Mouse (Mus musculus) liver, embryonic 14.5 days (tissue): ENCODE measurements around the gene Myh7. TPM values are rescaled to one million over a fixed set of nuclear protein-coding genes. Genes with fewer than 3 reads are reported as not detected.
A peak's percentile ranks its signal among the peaks of the same experiment; 100 is the strongest.

ENCODE experiments used
- ATAC-seq: fragments of 200-750 bp; cut with Nextera tagmentation; 2 replicates; pipeline ENCODE4 v1.8.0; 2017; ENCODE audit warnings: moderate number of reproducible peaks, mild to moderate bottlenecking, moderate library complexity; ENCODE audit not compliant: insufficient read depth
- DNase-seq, 3 experiments: peaks; one replicate each; pipeline ENCODE4 v3.0.0-alpha.2; 2012 to 2013; ENCODE audit warnings: low read depth in 3 of 3, low spot score in 3 of 3
- H3K27ac ChIP-seq: fragments of 300-500 bp; sonication (generic); 2 replicates; pipeline ENCODE4 v1.5.1; 2014; ENCODE audit warnings: moderate library complexity, mild to moderate bottlenecking, control low read depth, inconsistent platforms
- H3K27me3 ChIP-seq: fragments of 300-500 bp; sonication (generic); 2 replicates; pipeline ENCODE4 v1.6.1; 2014; ENCODE audit warnings: mild to moderate bottlenecking, low read length, moderate library complexity; ENCODE audit not compliant: control insufficient read depth, insufficient read depth
- H3K36me3 ChIP-seq: fragments of 300-500 bp; sonication (generic); replicated peaks from 2 replicates; pipeline ENCODE4 v1.6.1; 2014; ENCODE audit warnings: low read depth; ENCODE audit not compliant: control insufficient read depth, insufficient read depth
- H3K4me1 ChIP-seq, 2 experiments: fragments of 200-500 bp in 1 of 2; fragments of 300-500 bp in 1 of 2; sonication (generic) in 1 of 2; replicated peaks; 2 replicates each; pipeline ENCODE4 v1.6.1; 2012 to 2014; ENCODE audit warnings: antibody characterized with exemption in 1 of 2, inconsistent platforms in 1 of 2, low read length in 1 of 2; ENCODE audit not compliant: control insufficient read depth in 2 of 2, insufficient read depth in 2 of 2
- H3K4me2 ChIP-seq: fragments of 300-500 bp; sonication (generic); 2 replicates; pipeline ENCODE4 v1.6.1; 2014; ENCODE audit warnings: low read depth, mild to moderate bottlenecking, control low read depth, moderate library complexity
- H3K4me3 ChIP-seq, 2 experiments: fragments of 200-500 bp in 1 of 2; fragments of 300-500 bp in 1 of 2; sonication (generic) in 1 of 2; 2 replicates each; pipeline ENCODE4 v1.5.1; 2012 to 2014; ENCODE audit warnings: low read depth in 2 of 2, low read length in 2 of 2, mild to moderate bottlenecking in 2 of 2, control low read depth in 1 of 2, inconsistent platforms in 1 of 2, moderate library complexity in 1 of 2; ENCODE audit not compliant: insufficient read depth in 1 of 2
- H3K9ac ChIP-seq: fragments of 300-500 bp; sonication (generic); replicated peaks from 2 replicates; pipeline ENCODE4 v1.6.1; 2014; ENCODE audit warnings: mild to moderate bottlenecking, control low read depth, moderate library complexity
- H3K9me3 ChIP-seq: fragments of 300-500 bp; sonication (generic); 2 replicates; pipeline ENCODE4 v1.6.1; 2016; ENCODE audit warnings: low read length, mixed read lengths; ENCODE audit not compliant: control insufficient read depth
- CTCF ChIP-seq: IDR thresholded peaks from 2 replicates; pipeline ENCODE4 v1.5.1; 2016; ENCODE audit warnings: antibody characterized with exemption, low read depth, control low read depth
- EP300 ChIP-seq: IDR thresholded peaks from 2 replicates; pipeline ENCODE4 v1.6.1; 2016; ENCODE audit warnings: antibody characterized with exemption, low read depth
- WGBS: fragments of 180-500 bp; shearing (Covaris S2); extraction: QIAGEN DNeasy Blood & Tissue Kit; methylation state at CpG from one replicate; pipeline ENCODE4 v1.1.7; 2014; ENCODE audit not compliant: insufficient replicate concordance; 5-methylcytosine and 5-hydroxymethylcytosine counted together
- polyA plus RNA-seq, 2 experiments: library from polyadenylated mRNA; depleted of rRNA in 1 of 2; stranded (reverse) in 1 of 2; unstranded in 1 of 2; fragments of >200 nt; fragmentation: Nextera tagmentation in 1 of 2; extraction: Ambion mirVana in 1 of 2; gene quantifications; 2 replicates each; pipeline versions ENCODE4 v1.2.1 to v1.2.3; 2012 to 2014

The Myh7 gene
- polyA plus RNA-seq, 2 experiments = 0.05 to 0.07 TPM

GRCm38 (mm10) chr14:55011116-55011515 lies 16.7 kb upstream of the Myh7 start:
- Histone ChIP-seq H3K27ac (no peak overlapping the region), H3K27me3 (no peaks in the 10 kb centered on the region), H3K4me3 (no peak overlapping the region), H3K9ac (no peak overlapping the region), H3K36me3 (no peaks in the 10 kb centered on the region), H3K9me3 (no peaks in the 10 kb centered on the region), H3K4me1 (peaks cover 3 to 4% of the 10 kb centered on the region in 2 experiments; a peak in 3 of 4 replicates), H3K4me2 (no peak overlapping the region)
- WGBS = 50% methylated on average over 4 of the region's 4 CpGs
- TF ChIP-seq CTCF (peak; percentile 54), EP300 (no peak)
- ATAC-seq = no peak
- DNase-seq = peak in 2 of 3 experiments; percentile 13 to 29

DNA sequence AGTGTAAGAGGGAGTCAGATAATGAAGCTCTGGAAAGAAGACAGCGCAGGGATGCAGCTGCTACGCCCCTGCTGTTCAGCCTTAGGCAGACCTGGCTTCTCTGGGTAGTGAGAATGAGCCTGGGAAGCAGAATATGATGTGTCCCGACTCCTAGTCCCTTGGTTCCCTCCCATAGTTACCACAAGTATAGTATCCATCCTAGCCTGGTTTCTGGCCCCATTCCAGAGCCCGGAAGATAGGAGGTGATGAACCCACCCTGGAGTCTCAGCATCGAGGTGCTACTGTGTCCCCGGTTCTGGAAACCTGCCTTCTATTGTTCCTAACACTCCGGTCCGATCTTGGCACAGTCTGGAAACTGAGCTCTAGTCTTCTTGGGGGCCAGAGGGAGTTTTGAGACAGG lies 14.0 kb upstream of the Myh7 start:
- Histone ChIP-seq H3K4me3 (no peak overlapping the region), H3K9ac (no peak overlapping the region), H3K4me2 (no peak overlapping the region), H3K27me3 (no peaks in the 10 kb centered on the region), H3K9me3 (no peaks in the 10 kb centered on the region), H3K4me1 (peaks cover 0 to 8% of the 10 kb centered on the region in 2 experiments; a peak in 2 of 4 replicates), H3K27ac (no peak overlapping the region), H3K36me3 (no peaks in the 10 kb centered on the region)
- ATAC-seq = no peak
- DNase-seq = no peak
- 70% methylated on average over 8 of the region's 8 CpGs for WGBS
- TF ChIP-seq CTCF = no peak
- TF ChIP-seq EP300 = no peak

GRCm38 (mm10) chr14:55007120-55007908 lies 12.9 kb upstream of the Myh7 start:
- Histone ChIP-seq H3K4me3 (no peak overlapping the region), H3K9me3 (no peaks in the 10 kb centered on the region), H3K36me3 (no peaks in the 10 kb centered on the region), H3K27ac (no peak overlapping the region), H3K4me1 (peaks cover 0 to 14% of the 10 kb centered on the region in 2 experiments; a peak in 2 of 4 replicates), H3K9ac (no peak overlapping the region), H3K27me3 (no peaks in the 10 kb centered on the region; the same call in 1 of the 2 replicates), H3K4me2 (no peak overlapping the region)
- ATAC-seq = no peak
- TF ChIP-seq CTCF (no peak), EP300 (no peak)
- WGBS = 69% methylated on average over 9 of the region's 9 CpGs
- no peak for DNase-seq

- Histone ChIP-seq H3K4me1 (peaks cover 0 to 14% of the 10 kb centered on the region in 2 experiments; a peak in 2 of 4 replicates), H3K9me3 (no peaks in the 10 kb centered on the region), H3K36me3 (no peaks in the 10 kb centered on the region), H3K9ac (no peak overlapping the region), H3K27ac (no peak overlapping the region), H3K4me2 (no peak overlapping the region), H3K4me3 (no peak overlapping the region), H3K27me3 (no peaks in the 10 kb centered on the region; the same call in 1 of the 2 replicates)
- TF ChIP-seq EP300 (no peak), CTCF (no peak)
- ATAC-seq = no peak
- DNase-seq = no peak
- WGBS = 38% methylated on average over 3 of the region's 3 CpGs
These were observed 12.1 kb upstream of the Myh7 start for GRCm38 (mm10) chr14:55006541-55006940.

- Histone ChIP-seq H3K4me1 (peaks cover 0 to 14% of the 10 kb centered on the region in 2 experiments; a peak in 2 of 4 replicates), H3K4me2 (no peak overlapping the region), H3K36me3 (no peaks in the 10 kb centered on the region), H3K27ac (no peak overlapping the region), H3K9me3 (no peaks in the 10 kb centered on the region), H3K9ac (no peak overlapping the region), H3K4me3 (no peak overlapping the region), H3K27me3 (no peaks in the 10 kb centered on the region; the same call in 1 of the 2 replicates)
- ATAC-seq = no peak
- 66% methylated on average over 8 of the region's 8 CpGs for WGBS
- no peak for DNase-seq
- TF ChIP-seq CTCF = no peak
- no peak for TF ChIP-seq EP300
These were observed 11.5 kb upstream of the Myh7 start for GRCm38 (mm10) chr14:55005967-55006366.
